8 mouse cellular contexts compared by ENCODE assay signal in the genomic region with DNA sequence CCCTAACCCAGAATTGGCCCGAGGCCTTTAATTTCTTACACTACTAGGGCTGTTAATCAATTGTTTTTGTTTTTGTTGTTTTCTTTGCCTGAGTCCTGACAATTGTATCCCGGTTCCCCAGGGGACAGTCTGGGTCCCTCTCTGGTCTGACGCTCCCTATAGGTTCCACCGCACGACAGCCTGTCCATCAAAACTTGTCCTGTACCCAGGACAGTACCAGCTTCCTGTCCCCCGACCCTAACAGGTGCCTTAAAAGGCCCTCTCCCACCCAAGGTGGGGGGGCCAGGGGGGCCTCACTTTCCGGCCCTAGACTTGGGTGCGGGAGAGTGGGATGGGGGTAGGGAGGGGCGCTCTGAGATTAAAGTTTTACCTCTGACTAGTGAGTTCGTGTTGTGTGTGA. TPM values are rescaled to one million over a fixed set of nuclear protein-coding genes. Genes with fewer than 3 reads are reported as not detected.
A peak's percentile ranks its signal among the peaks of the same experiment; 100 is the strongest.
DNase-seq lines count a peak whose midpoint lies in the region; ATAC-seq and TF ChIP-seq lines count a peak whose summit lies in the region.

No protein-coding gene starts in this region.

- intact Hi-C loops in heart, postnatal 14 days (cut with DNase I): no loop called here
- intact Hi-C loops in left cerebral cortex, postnatal 4 days (cut with DNase I): no loop called here

- peak overlapping the region; percentile 89 for H3K9ac ChIP-seq in heart, embryonic 13.5 days
- peak overlapping the region; percentile 69 for H3K9ac ChIP-seq in forebrain, embryonic 16.5 days (replicated peaks; ENCODE audit: low read depth, low read length)

- H3K36me3 ChIP-seq in heart, embryonic 13.5 days: peaks cover 30% of the 10 kb centered on the region
- H3K36me3 ChIP-seq in E14TG2a.4 (ENCODE audit: insufficient read depth, low read length) (peaks cover 36% of the 10 kb centered on the region), macrophage (ENCODE audit: inconsistent target) (no peaks in the 10 kb centered on the region)
- peaks cover 4% of the 10 kb centered on the region; the same call in 1 of the 2 replicates for H3K36me3 ChIP-seq in forebrain, embryonic 16.5 days (ENCODE audit: control insufficient read depth, insufficient read depth)

- no peaks in the 10 kb centered on the region for H3K9me3 ChIP-seq in heart, embryonic 13.5 days
- no peaks in the 10 kb centered on the region for H3K9me3 ChIP-seq in E14TG2a.4 (ENCODE audit: low read length)
- H3K9me3 ChIP-seq in forebrain, embryonic 16.5 days (ENCODE audit: control insufficient read depth, low read length): no peaks in the 10 kb centered on the region

- peaks cover 72% of the 10 kb centered on the region for H3K79me2 ChIP-seq in macrophage (ENCODE audit: inconsistent target)

- no peak for ATAC-seq in heart, embryonic 13.5 days (ENCODE audit: extremely low read depth, insufficient number of reproducible peaks, low FRiP score, low TSS enrichment)
- no peak for ATAC-seq in forebrain, embryonic 16.5 days

- H3K4me2 ChIP-seq in heart, embryonic 13.5 days: peak overlapping the region; percentile 87
- peak overlapping the region; percentile 78 for H3K4me2 ChIP-seq in forebrain, embryonic 16.5 days (ENCODE audit: low read length)

- peak overlapping the region; percentile 55 for H3K4me3 ChIP-seq in heart, embryonic 13.5 days
- peak overlapping the region; percentile 81 for H3K4me3 ChIP-seq in E14TG2a.4 (replicated peaks; ENCODE audit: low read length)
- peak overlapping the region; percentile 50 for H3K4me3 ChIP-seq in forebrain, embryonic 16.5 days (replicated peaks; ENCODE audit: low read length)
- H3K4me3 ChIP-seq in macrophage (ENCODE audit: inconsistent target): peak overlapping the region; percentile 73

- H3K4me1 ChIP-seq in heart, embryonic 13.5 days: peaks cover 72% of the 10 kb centered on the region
- peaks cover 82% of the 10 kb centered on the region for H3K4me1 ChIP-seq in E14TG2a.4 (replicated peaks; ENCODE audit: low read depth, low read length)
- peaks cover 47% of the 10 kb centered on the region for H3K4me1 ChIP-seq in forebrain, embryonic 16.5 days (replicated peaks; ENCODE audit: control insufficient read depth, insufficient read depth, low read length)

- peak overlapping the region; percentile 98 for H3K27ac ChIP-seq in heart, embryonic 13.5 days (replicated peaks)
- H3K27ac ChIP-seq in forebrain, embryonic 16.5 days (ENCODE audit: low read length): peak overlapping the region; percentile 89
- peak overlapping the region; percentile 95 for H3K27ac ChIP-seq in macrophage

- no peaks in the 10 kb centered on the region for H3K27me3 ChIP-seq in heart, embryonic 13.5 days (replicated peaks)
- no peaks in the 10 kb centered on the region for H3K27me3 ChIP-seq in E14TG2a.4 (ENCODE audit: insufficient read depth, low read length)
- H3K27me3 ChIP-seq in forebrain, embryonic 16.5 days (replicated peaks; ENCODE audit: control insufficient read depth, insufficient read depth, low read length): no peaks in the 10 kb centered on the region

- no peak for DNase-seq in heart, postnatal 14 days
- DNase-seq in right cerebral cortex, adult 18-20 months: no peak
- DNase-seq in left cerebral cortex, postnatal 4 days: no peak
- no peak for DNase-seq in right cerebral cortex, adult 2 months (ENCODE audit: low spot score in 2 of 2)

- whole genome bisulfite sequencing in heart, embryonic 13.5 days: 40% methylated on average over 10 of the region's 10 CpGs
- WGBS in forebrain, embryonic 16.5 days: 31% methylated on average over 10 of the region's 10 CpGs
- WGBS in macrophage (ENCODE audit: missing documents): 41% methylated on average over 10 of the region's 10 CpGs

- TF ChIP-seq CTCF in E14TG2a.4 (conservative IDR thresholded peaks at IDR 0.05; ENCODE audit: low read length): peak; percentile 56

RNA-seq across cellular contexts. Expression of a gene that starts 1.9 kb away (rescaled TPM):
- 24.0 and 24.3 TPM in 2 replicates for polyA plus RNA-seq in heart, embryonic 13.5 days (2015; fragmentation: Nextera tagmentation; extraction: Ambion mirVana)
- total RNA-seq in heart, postnatal 14 days (2021): 10 to 100 TPM; 17.6 to 18.8 TPM
- polyA plus RNA-seq in forebrain, embryonic 16.5 days (2015; fragmentation: Nextera tagmentation; extraction: Ambion mirVana): 29.4 and 32.6 TPM in 2 replicates
- total RNA-seq in macrophage (2018; cell fraction: chromatin; rRNA removed): 100 to 1,000 TPM in 7 of 26 experiments, 10 to 100 TPM in 19; 17.5 to 135 (median 74.6) TPM
- 10 to 100 TPM; 23.3 to 51.5 (median 35.4) TPM for total RNA-seq in macrophage (2018; cell fraction: cytosol; rRNA removed)
- 10 to 100 TPM; 17.9 to 77.5 (median 35.3) TPM for total RNA-seq in macrophage (2018; cell fraction: nucleus; rRNA removed)
- polyA plus RNA-seq in macrophage (2018): 17.4 to 42.4 TPM (median 36.1 TPM) in 3 replicates
- 10 to 100 TPM; 27.5 to 29.3 TPM for total RNA-seq in left cerebral cortex, postnatal 4 days (2021)

RNA-seq across cellular contexts. Expression of a gene that starts 6.2 kb away (rescaled TPM):
- 56.1 and 57.0 TPM in 2 replicates for polyA plus RNA-seq in heart, embryonic 13.5 days (2015; fragmentation: Nextera tagmentation; extraction: Ambion mirVana)
- total RNA-seq in heart, postnatal 14 days (2021): 10 to 100 TPM; 41.0 to 42.8 TPM
- 121 and 122 TPM in 2 replicates for polyA plus RNA-seq in forebrain, embryonic 16.5 days (2015; fragmentation: Nextera tagmentation; extraction: Ambion mirVana)
- total RNA-seq in macrophage (2018; cell fraction: chromatin; rRNA removed): 100 to 1,000 TPM in 12 of 26 experiments, 10 to 100 TPM in 14; 32.8 to 197 (median 94.9) TPM
- 10 to 100 TPM; 17.1 to 50.9 (median 28.5) TPM for total RNA-seq in macrophage (2018; cell fraction: cytosol; rRNA removed)
- total RNA-seq in macrophage (2018; cell fraction: nucleus; rRNA removed): 100 to 1,000 TPM in 1 of 26 experiments, 10 to 100 TPM in 25; 29.7 to 111 (median 46.6) TPM
- polyA plus RNA-seq in macrophage (2018): 25.6 to 51.8 TPM (median 28.3 TPM) in 3 replicates
- 10 to 100 TPM; 57.1 to 68.3 TPM for total RNA-seq in left cerebral cortex, postnatal 4 days (2021)

RNA-seq across cellular contexts. Expression of a gene that starts 6.2 kb away (rescaled TPM):
- 96.5 and 101 TPM in 2 replicates for polyA plus RNA-seq in heart, embryonic 13.5 days (2015; fragmentation: Nextera tagmentation; extraction: Ambion mirVana)
- total RNA-seq in heart, postnatal 14 days (2021): 10 to 100 TPM; 61.1 to 63.3 TPM
- polyA plus RNA-seq in forebrain, embryonic 16.5 days (2015; fragmentation: Nextera tagmentation; extraction: Ambion mirVana): 103 and 110 TPM in 2 replicates
- 10 to 100 TPM; 10.1 to 70.6 (median 25.0) TPM for total RNA-seq in macrophage (2018; cell fraction: chromatin; rRNA removed)
- total RNA-seq in macrophage (2018; cell fraction: cytosol; rRNA removed): 10 to 100 TPM; 22.9 to 69.0 (median 54.8) TPM
- total RNA-seq in macrophage (2018; cell fraction: nucleus; rRNA removed): 10 to 100 TPM; 13.3 to 58.4 (median 33.6) TPM
- polyA plus RNA-seq in macrophage (2018): 33.4 to 56.3 TPM (median 49.1 TPM) in 3 replicates
- 10 to 100 TPM; 74.1 to 85.4 TPM for total RNA-seq in left cerebral cortex, postnatal 4 days (2021)

RNA-seq across cellular contexts. Expression of a gene that starts 14.6 kb away (rescaled TPM):
- polyA plus RNA-seq in heart, embryonic 13.5 days (2015; fragmentation: Nextera tagmentation; extraction: Ambion mirVana): 256 and 266 TPM in 2 replicates
- total RNA-seq in heart, postnatal 14 days (2021): 100 to 1,000 TPM; 149 to 160 TPM
- polyA plus RNA-seq in forebrain, embryonic 16.5 days (2015; fragmentation: Nextera tagmentation; extraction: Ambion mirVana): 551 and 582 TPM in 2 replicates
- total RNA-seq in macrophage (2018; cell fraction: chromatin; rRNA removed): 100 to 1,000 TPM in 3 of 26 experiments, 10 to 100 TPM in 23; 23.8 to 108 (median 56.0) TPM
- total RNA-seq in macrophage (2018; cell fraction: cytosol; rRNA removed): 10 to 100 TPM; 32.2 to 75.3 (median 46.0) TPM
- 10 to 100 TPM; 17.0 to 77.8 (median 39.3) TPM for total RNA-seq in macrophage (2018; cell fraction: nucleus; rRNA removed)
- 38.5 to 61.7 TPM (median 49.4 TPM) in 3 replicates for polyA plus RNA-seq in macrophage (2018)
- total RNA-seq in left cerebral cortex, postnatal 4 days (2021): 100 to 1,000 TPM; 423 to 428 TPM

RNA-seq across cellular contexts. Expression of a gene that starts 37.5 kb away (rescaled TPM):
- polyA plus RNA-seq in heart, embryonic 13.5 days (2015; fragmentation: Nextera tagmentation; extraction: Ambion mirVana): 72.6 and 73.1 TPM in 2 replicates
- 10 to 100 TPM; 60.3 to 68.6 TPM for total RNA-seq in heart, postnatal 14 days (2021)
- polyA plus RNA-seq in forebrain, embryonic 16.5 days (2015; fragmentation: Nextera tagmentation; extraction: Ambion mirVana): 158 and 166 TPM in 2 replicates
- 10 to 100 TPM in 25 of 26 experiments, 1 to 10 TPM in 1; 9.2 to 86.8 (median 38.6) TPM for total RNA-seq in macrophage (2018; cell fraction: chromatin; rRNA removed)
- 10 to 100 TPM; 16.5 to 36.7 (median 27.2) TPM for total RNA-seq in macrophage (2018; cell fraction: cytosol; rRNA removed)
- total RNA-seq in macrophage (2018; cell fraction: nucleus; rRNA removed): 10 to 100 TPM in 25 of 26 experiments, 1 to 10 TPM in 1; 8.1 to 48.6 (median 20.6) TPM
- 24.5 to 28.2 TPM (median 26.1 TPM) in 3 replicates for polyA plus RNA-seq in macrophage (2018)
- 100 to 1,000 TPM; 117 to 122 TPM for total RNA-seq in left cerebral cortex, postnatal 4 days (2021)
